Mouse (Mus musculus): Measurements from ENCODE around the gene Tsc2. TPM values are rescaled to one million over a fixed set of nuclear protein-coding genes. Genes with fewer than 3 reads are reported as not detected.

Gene Tsc2
- polyA plus RNA-seq, 2 experiments from 2014 or later = 9.8 to 24.1 TPM

DNA sequence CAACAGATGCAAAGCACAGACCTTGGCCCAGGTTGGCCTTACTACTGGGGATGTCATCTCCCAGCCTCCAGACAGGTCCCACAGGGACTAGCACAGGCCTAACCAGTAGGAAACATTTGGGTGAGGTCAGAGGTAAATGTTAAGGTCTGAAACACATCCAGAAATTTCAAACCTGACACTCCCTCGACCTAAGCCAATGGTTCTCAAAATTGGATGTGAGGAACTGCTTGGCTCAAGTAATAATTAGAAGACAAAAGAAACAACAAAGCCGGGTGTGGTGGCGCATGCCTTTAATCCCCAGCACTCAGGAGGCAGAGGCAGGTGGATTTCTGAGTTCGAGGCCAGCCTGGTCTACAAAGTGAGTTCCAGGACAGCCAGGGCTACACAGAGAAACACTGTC is 14.0 kb upstream of the Tsc2 start:
- ATAC-seq = no peak

DNA sequence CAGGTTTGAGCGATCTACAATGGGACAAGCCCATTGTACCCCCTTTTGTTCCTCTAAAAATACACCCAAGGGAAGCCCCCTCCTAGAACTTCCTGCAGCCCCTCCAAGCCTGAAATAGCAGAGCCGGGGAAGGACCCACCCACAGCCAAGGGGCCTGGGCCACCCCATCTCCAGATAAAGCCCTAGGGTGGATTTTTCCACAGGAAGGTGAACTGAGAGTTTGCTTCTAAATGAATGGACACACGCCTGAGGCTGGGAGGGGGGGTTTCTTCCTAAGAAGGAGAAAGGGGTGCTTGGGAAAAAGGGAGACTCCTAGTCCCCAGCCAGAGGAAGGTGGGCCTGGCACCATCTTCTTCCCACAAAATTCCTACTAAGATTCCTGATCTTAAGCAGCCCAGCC is 13.5 kb upstream of the Tsc2 start:
- ATAC-seq = no peak

- ATAC-seq = no peak
Measured at GRCm38 (mm10) chr17:24644875-24645721, 12.7 kb upstream of the Tsc2 start.

DNA sequence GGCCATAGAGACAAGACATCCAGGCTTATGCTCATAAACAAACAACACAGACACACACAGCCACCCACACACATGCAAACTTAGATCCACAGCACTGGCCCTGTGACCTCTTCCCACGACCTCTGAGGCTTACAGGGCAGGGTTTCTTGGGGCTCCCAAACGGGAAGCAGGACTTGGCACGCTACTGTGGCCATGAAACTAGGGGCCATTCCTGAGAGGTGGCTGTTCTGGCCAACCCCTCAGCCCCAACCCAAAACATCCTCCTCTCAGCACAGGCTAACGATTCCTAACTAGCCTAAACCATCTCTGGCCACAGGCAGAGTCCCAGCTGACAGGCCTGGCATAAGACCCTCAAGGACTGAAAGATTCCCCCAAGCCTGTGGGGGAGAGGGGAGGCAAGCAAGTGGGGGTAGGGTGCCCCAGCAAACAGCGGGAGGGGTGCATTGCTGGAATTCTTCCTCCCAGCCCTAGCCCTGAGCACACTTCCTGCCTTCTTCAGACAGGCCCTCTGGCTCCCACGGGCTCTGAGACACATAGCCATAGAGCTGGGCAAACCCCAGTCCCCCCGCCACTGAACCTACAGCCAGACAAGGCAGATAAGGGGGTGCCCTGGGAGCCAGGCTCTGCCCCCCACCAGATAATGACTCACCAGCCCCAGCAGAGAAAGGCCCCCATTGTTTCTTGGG is 11.7 kb upstream of the Tsc2 start:
- no peak for ATAC-seq

GRCm38 (mm10) chr17:24642791-24643343 is 10.4 kb upstream of the Tsc2 start:
- ATAC-seq = no peak

- no peak for ATAC-seq
Measured at GRCm38 (mm10) chr17:24641944-24642343, 9.5 kb upstream of the Tsc2 start.

DNA sequence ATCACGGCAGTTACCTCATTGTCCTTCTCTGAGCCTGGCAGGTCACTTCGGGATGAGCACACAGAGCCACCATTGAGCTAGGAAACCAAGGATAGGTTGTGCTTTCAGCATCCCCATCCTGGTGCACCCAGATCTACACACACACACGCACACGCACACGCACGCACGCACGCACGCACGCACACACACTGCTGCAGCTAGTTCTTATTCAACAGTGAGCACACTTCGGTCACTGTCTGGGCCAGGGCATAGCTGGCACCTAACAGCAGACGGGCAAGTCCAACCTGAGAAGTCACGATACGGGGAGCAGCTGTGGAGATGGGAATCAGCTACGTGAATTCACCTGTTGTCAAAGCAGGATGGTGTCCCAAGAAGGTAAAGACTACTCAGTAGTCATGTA is 8.2 kb upstream of the Tsc2 start:
- ATAC-seq = no peak

DNA sequence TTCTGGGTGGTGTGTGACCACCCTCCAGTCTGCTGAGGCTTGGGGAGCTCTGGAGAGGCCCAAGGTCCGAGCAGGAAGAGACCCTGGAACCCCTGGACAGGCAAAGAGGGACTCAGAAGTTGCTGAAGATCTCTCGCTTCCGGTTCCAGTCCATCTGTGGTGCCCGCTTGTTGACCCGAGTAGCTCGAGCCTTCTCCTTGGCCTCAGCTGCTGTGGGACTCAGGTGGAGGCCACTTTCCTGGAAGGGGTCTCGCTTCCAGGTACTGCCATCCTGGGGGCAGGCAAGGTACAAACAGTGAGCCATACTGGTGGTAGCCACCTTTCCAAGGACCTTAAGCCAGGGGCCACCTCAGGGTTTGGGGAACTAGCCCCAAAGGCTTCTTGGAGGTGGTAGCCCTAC is 7.7 kb upstream of the Tsc2 start:
- no peak for ATAC-seq

GRCm38 (mm10) chr17:24639571-24639988 is 7.2 kb upstream of the Tsc2 start:
- ATAC-seq = no peak

DNA sequence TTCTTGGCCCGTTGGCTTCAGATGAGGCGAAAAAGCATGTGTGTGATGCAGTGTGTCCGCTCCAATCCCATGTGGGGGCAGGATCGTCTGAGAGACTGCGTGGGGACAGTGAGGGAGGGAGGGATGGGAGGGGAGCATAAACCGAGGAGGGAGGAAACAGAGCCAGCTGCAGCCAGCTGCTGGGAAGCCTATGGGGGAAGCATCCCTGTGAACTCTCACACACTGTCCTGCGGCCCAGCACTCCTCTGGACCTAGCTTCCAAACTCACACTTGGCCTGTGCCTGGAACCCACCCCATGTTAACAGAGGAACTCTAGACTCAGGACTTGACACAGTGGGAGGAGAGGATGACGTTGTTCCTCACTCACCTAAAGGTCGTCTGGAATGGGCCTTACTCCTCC is 6.4 kb upstream of the Tsc2 start:
- ATAC-seq = no peak

DNA sequence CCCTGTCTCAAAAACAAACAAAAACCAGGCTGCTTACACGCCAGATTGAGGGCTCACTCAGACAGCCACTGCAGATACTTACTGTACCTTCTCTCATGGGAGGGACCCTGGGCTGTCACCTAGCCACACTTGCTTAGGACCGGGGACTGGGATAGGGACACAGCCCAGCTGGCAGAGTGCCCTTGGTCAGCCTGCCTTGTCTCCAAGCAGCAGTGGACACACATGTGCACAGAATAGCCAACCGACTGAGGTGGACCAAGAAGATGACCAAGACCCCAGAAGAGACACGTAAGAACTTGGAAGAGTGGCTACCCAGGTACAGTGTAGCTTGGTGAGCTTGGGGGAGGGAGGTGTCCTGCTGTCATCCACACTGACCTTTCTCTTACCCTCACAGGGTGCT is 5.8 kb upstream of the Tsc2 start:
- no peak for ATAC-seq

- no peak for ATAC-seq
Measured at GRCm38 (mm10) chr17:24636781-24637481, 4.5 kb upstream of the Tsc2 start.

- ATAC-seq = no peak
Measured at GRCm38 (mm10) chr17:24635694-24636093, 3.3 kb upstream of the Tsc2 start.

GRCm38 (mm10) chr17:24635024-24635423 is 2.6 kb upstream of the Tsc2 start:
- no peak for ATAC-seq

DNA sequence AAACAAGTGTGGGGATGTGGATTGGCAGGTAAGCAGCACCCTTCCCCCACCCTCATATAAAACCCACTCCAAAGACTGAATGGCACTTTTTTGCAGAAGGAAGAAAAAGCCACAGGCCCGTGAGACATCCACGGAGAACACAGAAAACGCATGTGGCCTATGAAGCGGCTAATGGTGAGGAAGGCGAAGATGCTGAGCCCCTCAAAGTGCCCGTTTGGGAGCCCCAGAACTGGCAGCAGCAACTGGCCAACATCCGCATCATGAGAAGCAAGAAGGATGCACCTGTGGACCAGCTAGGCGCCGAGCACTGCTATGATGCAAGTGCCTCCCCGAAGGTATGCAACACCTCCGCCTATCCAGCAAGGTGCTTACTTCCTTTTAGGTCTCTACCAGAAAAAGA is 1.4 kb upstream of the Tsc2 start:
- ATAC-seq = no peak

- ATAC-seq = no peak
Measured at GRCm38 (mm10) chr17:24632813-24633449, 501 bp upstream of the Tsc2 start.

- ATAC-seq = no peak
Measured at GRCm38 (mm10) chr17:24630072-24630471, 2.4 kb downstream of the Tsc2 start.

DNA sequence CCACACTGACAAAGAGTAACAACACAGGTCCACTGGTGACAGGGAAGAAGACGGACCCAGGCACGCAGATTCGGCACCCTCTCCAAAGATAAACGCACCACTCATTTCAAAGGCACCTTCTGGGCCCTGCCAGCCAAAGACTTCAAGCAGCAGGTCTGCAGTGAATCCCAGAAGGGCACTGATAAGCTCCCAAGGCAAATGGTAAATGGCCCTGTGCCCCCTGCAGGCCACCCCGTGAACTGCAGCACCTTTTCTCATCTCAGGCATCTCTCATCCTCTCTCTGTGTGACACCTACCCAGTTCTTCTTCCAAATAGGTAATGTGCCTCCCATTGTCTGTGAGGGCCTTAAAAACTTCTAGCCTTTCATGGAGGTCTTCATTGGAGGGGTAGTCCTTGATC is 3.8 kb downstream of the Tsc2 start:
- no peak for ATAC-seq

GRCm38 (mm10) chr17:24625472-24625871 is 7.0 kb downstream of the Tsc2 start:
- ATAC-seq = no peak

GRCm38 (mm10) chr17:24617561-24618194 is 14.8 kb downstream of the Tsc2 start:
- no peak for ATAC-seq

DNA sequence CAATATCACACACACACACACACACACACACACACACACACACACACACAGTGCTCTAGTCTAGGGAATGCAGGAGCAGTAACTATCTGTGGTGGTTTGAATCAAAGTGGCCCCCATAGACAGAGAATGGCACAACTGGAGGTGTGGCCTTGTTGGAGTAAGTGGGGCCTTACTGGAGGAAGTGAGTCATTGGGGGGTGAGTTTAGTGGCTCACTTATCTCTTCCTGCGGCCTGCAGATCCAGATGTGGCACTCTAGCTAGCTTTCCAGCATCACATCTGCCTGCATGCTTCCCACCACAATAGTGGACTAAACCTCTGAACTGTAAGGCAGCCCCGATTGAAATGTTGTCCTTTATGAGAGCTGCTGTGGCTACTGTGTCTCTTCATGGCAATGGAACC is 21.7 kb downstream of the Tsc2 start:
- ATAC-seq = no peak

GRCm38 (mm10) chr17:24608874-24609273 is 23.6 kb downstream of the Tsc2 start:
- ATAC-seq = no peak
